Mouse (Mus musculus): Measurements from ENCODE around the gene Hdac11.
A peak's percentile ranks its signal among the peaks of the same experiment; 100 is the strongest.
"Not testable (repeated sequence)": the region's sequence is repeated elsewhere in the genome, so short reads cannot be mapped to it uniquely, and the experiment has no call there.

The Hdac11 gene

GRCm38 (mm10) chr6:91156554-91157236 is at the start of gene Hdac11:
Gene Hdac11 (plus strand): TSS chr6:91156665.
- peak; percentile 96 for DNase-seq

GRCm38 (mm10) chr6:91108301-91108916 is 48.1 kb upstream of the Hdac11 start:
- no peak for DNase-seq

GRCm38 (mm10) chr6:91108917-91109450 is 47.5 kb upstream of the Hdac11 start:
- DNase-seq, result no peak

- no peak for DNase-seq
Observed at GRCm38 (mm10) chr6:91109489-91109888, 47.0 kb upstream of the Hdac11 start.

DNA sequence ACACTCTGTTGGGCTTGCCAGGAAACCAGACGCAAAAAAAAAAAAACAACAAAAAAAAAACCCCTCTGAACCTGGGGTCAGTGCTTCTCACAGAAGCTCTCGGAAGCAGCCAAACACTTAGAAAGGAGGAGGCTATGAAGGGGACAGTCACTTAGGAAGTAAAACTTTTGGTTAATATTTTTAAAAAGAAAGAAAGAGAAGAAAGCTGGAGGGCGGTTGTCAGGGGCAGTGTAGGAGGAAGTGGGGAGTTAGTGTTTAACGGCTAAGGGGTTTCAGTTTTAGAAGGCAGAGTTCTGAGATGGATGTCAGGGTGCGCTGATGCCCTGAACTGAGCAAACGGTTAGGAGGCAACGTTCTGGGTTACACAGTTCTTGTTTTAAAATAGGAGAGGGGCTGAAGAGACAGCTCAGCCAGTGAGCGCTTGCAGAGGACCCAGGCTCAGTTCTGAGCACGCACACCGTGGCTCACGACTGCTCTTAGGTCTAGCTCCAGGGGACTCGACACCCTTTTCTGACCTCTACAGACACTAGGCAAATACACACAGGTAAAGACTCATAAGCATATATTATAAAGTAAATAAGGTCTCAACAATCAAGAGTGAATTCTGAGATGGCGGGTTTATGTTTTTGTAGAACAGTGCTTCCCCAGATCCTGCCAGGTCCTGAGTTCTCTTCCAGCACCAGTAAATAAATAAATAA is 46.0 kb upstream of the Hdac11 start:
- DNase-seq, result no peak

DNA sequence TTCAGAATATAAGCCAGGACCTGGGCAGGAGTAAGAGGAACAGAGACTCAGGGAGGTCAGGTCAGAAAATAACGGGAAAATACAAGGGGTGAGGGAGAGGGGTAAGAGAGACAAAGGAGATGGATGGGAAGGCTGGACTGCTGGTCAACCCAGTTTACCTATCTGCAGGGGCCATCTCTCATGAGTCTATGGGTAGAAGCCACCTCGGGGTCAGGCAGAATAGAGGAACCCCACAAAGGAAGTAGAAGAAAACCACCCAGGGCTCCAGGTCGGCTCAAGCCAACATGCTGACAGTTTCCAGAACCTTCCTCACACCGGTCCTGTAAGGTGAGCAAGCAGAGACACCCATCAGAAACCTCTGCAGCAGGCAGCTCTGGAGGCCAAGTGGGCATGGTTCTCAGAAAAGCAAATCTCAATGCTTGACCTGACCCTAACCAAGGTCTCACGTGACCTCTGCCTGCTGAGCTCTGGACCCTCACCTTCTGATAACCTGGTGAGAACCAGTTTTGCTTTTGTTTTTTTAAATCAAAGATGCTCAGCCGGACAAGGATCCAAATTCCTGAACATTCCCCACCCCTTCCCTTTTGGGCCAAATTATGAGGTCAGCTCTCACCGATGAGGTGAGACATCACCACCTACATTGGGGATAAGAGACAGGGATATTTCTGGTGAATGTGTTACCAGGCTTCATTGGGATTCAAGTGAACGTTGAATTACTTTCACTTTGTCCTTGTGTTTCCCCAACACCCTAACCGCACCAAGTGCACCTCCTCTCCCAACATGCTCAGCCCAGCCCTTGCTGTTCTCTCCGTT is 45.1 kb upstream of the Hdac11 start:
- DNase-seq, result no peak

DNA sequence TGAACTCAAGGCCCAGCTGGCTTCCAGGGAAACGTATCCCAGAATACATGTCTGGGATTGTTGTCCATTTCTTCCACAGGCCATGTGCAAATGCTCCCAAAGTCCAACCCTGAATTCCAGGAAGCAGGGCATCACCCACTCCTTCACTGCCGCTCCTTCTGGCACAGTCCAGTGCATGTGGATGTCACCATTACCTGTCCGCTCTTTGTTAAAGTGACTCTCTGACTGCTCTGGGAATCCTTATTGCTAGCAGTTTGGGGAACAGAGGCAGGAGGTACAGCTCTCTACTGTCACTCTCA is 44.6 kb upstream of the Hdac11 start:
- peak; percentile 24 for DNase-seq

GRCm38 (mm10) chr6:91114716-91115115 is 41.7 kb upstream of the Hdac11 start:
- no peak for DNase-seq

- no peak for DNase-seq
Observed at GRCm38 (mm10) chr6:91115158-91115557, 41.3 kb upstream of the Hdac11 start.

DNA sequence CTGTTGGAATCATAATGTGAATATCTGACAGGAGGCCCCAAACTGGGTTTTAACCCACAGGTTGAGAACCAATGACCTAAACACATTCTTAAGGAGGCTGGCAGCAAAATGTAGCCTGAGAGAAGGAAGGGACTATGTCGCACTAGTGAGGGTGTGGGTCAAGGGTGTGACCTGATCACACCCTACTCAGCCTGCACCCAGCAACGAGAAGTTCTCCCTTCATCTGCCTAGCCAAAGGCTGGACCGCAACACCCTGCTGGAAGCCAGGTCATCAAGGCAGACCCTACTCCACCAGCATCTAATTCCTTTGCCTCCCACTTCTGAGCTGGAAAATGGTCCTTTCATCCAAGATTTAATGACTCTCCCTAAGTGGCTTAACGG is 40.6 kb upstream of the Hdac11 start:
- no peak for DNase-seq

DNA sequence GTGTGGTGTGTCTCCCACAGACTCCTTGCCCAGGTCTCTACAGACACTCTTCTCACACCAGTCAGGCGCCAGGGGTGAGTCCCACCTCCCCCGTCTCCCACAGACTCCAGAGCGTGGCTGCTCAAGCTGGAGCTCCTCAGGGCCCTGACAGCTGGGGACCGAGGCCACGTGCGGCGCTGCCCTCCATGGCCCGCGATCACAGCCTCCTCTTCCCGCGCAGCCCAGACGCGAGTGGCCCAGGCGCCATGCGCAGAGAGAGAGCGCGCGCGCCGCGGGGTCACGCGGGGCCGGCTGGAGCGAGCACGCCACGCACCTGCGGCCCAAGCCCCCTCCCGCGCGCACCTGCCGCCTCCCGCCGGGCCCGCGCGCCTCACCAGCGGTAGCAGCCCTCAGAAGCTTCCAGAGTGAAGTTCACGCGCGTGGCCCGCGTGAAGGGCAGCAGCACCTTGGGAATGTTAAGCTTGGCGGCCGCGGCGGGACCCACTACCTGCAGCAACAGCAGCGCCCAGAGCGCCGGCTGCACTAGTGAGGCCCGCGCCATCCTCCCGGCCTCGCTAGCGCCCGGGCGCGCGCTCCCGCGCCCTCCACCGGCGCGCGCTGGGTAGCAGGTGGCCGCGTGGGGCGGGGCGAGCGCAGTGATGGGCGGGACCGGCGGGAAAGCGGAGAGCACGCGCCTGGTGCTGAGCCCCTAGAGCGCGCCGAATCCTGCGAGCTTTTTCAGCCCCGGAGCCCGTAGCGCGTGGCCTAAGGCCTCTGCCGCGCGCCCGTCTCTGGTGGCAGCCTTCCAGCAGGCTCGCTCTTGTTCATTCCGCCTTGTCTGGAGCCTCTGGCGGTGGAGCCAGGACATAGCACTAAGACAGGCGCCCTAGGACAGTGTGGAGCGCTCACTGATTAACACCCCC is 40.0 kb upstream of the Hdac11 start, which contains the start of gene Nup210:
Nup210 (minus strand) TSS at position 586 of the 902 bp plus-strand sequence.
- DNase-seq, result peak; percentile 96

GRCm38 (mm10) chr6:91117149-91117548 is 39.3 kb upstream of the Hdac11 start:
- no peak for DNase-seq

GRCm38 (mm10) chr6:91118526-91118925 is 37.9 kb upstream of the Hdac11 start:
- peak; percentile 59 for DNase-seq

DNA sequence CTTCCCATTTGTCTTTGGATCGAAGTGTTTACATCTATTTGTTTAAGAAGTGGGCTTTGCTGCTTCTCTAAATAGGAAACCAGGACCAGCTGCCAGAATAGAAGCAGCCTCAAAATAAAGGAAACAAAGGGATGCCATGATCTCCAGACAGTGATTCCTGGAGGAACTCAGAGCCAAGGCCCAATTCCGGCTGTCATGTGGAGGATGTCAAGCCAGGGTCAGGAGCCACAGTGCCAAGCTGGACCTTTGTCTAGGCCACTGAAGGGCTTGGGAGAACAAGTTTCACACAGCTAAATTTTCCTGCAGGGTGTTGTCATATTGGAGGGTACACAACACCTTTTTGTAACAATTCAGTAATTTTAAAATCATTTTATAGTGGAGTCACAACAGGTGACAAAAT is 36.3 kb upstream of the Hdac11 start:
- no peak for DNase-seq

- DNase-seq, result not testable (repeated sequence)
Observed at GRCm38 (mm10) chr6:91121089-91121488, 35.4 kb upstream of the Hdac11 start.

DNA sequence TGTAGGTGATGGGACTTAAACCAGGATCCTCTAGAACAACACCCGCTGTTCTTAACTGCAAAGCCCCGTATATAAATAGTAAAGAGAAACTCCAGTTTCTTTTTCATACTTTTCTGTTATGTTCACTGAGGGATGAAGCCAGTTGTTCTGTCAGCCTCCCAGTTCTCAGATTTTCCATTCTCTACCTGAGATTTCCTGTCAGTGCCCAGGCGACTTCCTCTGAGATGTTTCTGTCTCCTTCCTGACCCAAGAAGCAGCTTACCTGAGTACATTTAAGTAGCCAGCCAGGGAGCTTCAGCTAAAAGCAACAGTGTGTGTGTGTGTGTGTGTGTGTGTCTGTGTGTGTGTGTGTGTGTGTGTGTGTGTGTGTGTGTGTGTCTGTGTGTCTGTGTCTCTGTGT is 33.0 kb upstream of the Hdac11 start:
- DNase-seq, result no peak

DNA sequence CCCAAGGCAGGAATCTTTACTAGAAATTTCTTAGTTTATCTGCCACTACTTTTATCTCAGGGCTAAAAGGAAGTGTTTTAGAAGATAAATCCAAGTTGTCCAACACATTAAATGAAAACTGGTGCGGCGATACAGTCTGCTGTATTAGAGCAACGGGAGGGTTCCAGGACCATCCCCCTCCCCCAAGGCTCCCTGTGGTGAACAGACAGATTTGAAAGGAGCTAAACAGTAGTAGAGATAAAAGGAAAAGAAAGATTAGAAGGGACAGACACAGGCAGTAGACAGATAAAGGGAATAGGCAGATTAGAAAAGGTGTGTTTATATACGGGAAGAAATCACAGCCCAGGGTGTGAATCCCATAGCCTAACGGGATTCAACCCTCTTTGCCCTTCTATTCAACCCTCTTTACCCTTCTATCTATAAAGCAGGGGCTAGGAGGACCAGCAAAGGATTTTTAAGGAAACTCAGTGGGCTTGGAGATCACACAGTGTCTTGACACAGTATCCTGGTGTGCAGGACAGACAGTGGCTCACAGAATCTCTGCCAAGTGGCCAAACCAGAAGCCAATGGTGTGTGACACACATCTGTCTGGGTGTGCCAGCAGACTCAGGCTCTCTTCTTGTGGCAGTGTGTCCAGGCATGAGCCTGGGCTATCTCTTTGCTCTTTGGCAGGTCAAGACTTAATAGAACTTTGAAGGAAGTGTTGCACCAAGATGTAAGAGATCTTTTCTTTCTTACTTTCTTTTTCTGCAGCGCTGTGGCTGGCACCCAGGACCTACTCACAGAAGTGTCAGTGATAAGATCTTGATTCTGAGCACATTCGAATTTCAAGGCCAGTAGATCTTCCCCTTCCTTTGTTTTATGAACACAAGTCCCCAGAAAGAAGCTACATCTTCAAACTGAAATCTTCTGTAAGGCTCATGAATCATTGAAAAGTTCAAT is 31.9 kb upstream of the Hdac11 start:
- DNase-seq, result no peak

- peak; percentile 28 for DNase-seq
Observed at GRCm38 (mm10) chr6:91125228-91125585, 31.3 kb upstream of the Hdac11 start.

GRCm38 (mm10) chr6:91128996-91129395 is 27.5 kb upstream of the Hdac11 start:
- DNase-seq, result no peak

DNA sequence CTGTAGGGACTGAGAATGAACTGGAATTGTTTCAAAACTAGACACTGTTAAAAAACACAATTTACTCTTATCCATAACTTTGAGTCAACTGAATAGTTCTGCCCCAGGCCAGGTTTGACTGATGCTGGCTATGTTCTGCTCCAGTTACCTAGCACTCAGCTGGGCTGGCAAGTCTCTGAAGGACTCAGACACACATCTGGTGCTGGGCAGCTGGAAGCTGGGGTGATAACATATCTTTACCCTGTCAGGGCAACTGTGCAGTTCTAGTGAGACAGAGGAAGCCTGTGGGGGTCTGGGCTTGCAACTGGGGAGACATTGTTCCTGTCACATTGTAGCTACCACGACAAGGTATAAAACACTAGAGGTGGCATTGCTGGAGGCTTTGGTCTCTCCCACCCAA is 25.6 kb upstream of the Hdac11 start:
- DNase-seq, result no peak
